Mouse (Mus musculus) layer of hippocampus, postnatal 25 days (tissue): Measurements from ENCODE around the gene Gm6592. TPM values are rescaled to one million over a fixed set of nuclear protein-coding genes. Genes with fewer than 3 reads are reported as not detected.
"Not testable (repeated sequence)": the region's sequence is repeated elsewhere in the genome, so short reads cannot be mapped to it uniquely, and the experiment has no call there.

Source experiments
- DNase-seq, 2 experiments: peaks; one replicate each; pipeline ENCODE4 v3.0.0; 2022; ENCODE audit warnings: mixed read lengths in 2 of 2, low spot score in 1 of 2; ENCODE audit errors: extremely low spot score in 1 of 2
- total RNA-seq, 2 experiments: library from RNA; stranded (reverse); gene quantifications; 2 replicates each; pipeline ENCODE4 v1.2.3; 2021

Gene Gm6592
- total RNA-seq = not detected

DNA sequence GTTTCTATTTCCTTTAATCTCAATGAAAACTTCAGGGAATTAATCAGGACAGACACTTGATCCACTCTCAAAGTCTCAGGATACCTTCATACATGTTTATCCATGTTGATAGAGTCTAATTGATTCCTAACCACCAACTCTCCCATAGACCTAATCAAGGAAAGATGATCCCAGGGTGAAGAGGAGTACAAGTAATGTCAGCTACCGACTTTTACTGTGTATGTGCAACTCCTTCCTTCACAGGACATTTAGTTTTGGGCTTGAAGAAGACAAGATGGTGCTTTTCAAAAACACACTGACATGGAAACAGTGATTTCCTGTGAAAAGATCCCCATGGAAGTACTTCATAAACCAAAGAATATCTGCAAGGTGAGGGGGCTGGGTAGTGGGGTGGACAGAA lies at the start of gene Gm6592:
Gene Gm6592, plus strand, starts transcription at position 301 of the 400 bp plus-strand sequence.
- no peak for DNase-seq

DNA sequence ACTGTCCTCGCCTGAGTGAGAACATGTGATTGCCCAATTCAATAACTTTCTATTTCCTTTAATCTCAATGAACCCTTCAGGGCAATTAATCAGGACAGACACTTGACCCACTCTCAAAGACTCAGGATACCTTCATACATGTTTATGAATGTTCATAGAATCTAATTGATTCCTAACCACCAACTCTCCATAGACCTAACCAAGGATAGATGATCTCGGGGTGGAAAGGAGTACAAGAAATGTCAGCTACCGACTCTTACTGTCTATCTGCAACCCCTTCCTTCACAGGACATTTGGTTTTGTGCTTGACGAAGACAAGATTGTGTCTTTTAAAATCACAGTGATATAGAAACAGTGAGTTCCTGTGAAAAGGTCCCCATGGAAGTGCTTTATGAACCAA lies 40.4 kb upstream of the Gm6592 start, which contains the start of gene Ssxb5:
Gene Ssxb5, plus strand, starts transcription at position 301 of the 400 bp plus-strand sequence.
- DNase-seq = not testable (repeated sequence)

DNA sequence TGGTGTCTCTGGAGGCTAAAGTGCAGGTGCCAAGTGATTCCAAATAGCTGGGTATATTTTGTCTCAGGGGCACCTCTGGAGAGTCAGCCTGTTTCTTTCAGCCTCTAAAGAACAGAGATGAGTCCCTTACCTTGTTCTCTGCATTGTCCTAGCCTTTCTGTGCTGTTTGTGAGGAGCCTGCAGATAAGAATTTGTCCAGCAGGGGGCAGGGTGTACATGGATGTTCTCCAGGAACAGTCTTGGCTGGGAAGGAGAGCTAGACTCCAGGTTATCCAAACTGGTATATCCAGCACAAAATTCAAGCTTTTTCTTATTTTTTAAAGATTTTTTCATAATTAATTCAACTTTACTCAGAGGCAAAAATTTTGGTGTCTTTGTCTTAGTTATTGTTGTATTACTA lies 11.8 kb upstream of the Gm6592 start:
- DNase-seq = peak; percentile 33 to 74

DNA sequence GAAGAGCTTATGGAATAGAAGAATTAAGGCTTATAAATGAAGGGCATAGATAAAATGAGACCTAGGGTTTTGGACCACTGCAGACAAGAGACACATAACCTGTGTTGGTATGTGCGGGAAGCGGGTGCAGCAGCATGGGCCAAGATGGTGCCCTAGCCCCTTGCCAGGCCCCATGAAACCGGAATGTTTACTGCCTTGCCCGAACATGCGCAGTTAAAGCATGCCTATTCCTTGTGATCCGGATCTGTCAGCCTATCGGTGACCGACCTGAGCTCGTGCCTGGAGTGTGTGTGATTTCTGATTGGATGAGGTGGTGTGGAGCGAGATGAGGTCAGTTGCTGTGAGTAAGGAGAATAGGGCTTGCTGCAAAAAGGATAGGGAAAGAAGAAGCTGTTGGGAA lies 8.7 kb downstream of the Gm6592 start:
- DNase-seq = no peak

DNA sequence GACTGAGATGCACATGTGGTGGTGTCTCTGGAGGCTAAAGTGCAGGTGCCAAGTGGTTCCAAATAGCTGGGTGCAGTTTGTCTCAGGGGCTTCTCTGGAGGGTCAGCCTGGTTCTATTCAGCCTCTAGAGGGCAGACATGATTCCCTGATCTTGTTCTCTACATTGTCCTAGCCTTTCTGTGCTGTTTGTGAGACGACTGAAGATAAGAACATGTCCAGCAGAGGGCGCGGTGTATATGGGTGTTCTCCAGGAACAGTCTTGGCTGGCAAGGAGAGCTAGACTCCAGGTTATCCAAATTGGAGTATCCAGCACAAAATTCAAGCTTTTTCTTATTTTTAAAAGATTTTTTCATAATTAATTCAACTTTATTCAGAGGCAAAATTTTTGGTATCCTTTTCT lies 20.5 kb downstream of the Gm6592 start:
- DNase-seq = peak; percentile 31 to 74

DNA sequence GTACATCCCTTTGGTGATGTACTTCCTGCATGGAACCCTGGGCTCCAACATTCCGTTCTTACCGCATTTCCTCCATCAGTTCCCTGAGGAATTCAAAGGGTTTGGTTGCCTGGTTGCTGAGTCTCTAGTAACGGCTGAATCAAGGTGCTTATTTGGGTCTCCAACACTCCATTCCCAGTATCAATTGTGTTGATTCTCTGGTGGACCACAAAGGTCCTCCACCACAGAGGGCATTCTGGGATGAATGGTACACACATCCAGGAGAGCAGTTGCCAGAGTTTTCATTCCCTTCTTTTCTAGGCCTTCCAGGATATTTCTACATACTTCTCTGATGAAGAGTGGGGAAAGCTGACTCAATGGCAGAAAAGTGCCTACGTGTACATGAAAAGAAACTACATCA lies 30.2 kb downstream of the Gm6592 start, which contains the start of gene Gm5751:
Gene Gm5751, plus strand, starts transcription at position 301 of the 400 bp plus-strand sequence.
- DNase-seq = not testable (repeated sequence)

DNA sequence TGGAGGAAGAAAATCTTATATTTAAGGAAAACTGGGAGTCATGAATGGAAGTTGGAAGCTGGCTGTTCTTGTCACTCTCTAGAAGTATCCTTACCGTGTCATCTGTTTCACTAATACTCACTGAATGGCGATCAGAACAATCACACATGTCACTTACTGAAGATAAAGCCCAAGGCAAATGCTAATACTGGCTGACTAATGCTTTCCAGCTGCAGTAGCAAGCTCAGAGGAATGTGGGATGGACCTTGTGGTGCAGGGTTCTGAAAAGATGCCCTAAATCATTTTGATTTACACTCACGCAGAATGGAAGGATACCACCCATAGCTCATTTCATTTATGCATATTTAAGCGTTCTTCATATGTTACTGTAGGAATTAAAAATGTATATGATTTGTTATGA lies 40.5 kb downstream of the Gm6592 start:
- DNase-seq = no peak

DNA sequence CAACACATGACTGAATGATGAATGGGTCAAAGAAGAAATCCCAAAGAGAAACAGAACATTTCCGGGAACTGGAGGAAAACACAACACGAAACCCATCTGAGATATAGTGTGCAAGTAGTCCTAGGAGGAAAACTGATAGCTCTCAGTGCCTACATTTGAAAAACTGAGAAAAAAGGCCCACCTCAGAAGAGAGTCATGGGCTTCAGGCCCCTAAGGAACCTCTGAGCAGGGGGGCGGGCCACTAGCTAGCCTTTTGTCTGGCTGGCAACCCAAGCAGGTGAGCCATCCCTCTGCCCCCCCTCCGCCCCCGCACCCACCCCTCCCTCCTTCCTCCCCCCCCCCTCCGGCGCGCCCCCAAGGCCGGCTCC lies 48.2 kb downstream of the Gm6592 start:
- no peak for DNase-seq

DNA sequence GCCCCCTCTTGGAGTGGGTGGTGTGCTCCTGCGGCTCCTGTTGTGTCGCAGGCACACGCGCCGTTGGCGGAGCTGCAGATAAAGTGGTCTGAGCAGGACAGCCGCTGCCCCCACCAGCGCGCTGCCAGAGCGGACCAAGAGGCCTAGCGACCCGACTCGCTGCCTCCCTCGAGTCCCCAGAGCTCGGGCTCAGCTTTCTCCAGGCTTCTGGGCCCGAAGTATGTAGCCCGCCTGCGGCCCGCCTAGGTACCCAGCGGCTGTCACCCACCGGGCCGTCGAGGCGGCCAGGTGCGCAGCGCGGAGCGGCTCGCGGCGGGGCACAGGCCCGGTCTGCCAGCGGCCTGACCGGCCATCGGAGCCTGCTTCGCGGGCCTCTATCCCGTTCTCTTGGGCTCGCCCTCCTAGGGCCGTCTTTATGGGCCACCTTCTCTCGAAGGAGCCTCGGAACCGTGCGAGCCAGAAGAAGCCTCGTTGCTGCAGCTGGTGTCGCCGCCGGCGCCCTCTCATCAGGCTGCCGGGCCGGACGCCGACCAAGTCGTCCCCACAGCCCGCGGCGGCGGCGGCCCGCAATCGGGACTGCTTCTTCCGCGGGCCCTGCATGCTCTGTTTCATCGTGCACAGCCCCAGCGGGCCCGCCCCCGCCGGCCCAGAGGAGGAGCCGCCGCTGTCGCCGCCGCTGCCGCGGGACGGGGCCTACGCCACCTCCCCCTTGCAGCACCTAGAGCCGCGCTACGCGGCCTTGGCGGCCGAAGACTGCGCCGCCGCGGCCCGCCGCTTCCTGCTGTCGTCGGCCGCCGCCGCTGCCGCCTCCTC lies 48.8 kb downstream of the Gm6592 start, which contains the start of gene B630019K06Rik:
Gene B630019K06Rik, plus strand, starts transcription at position 40 of the 813 bp plus-strand sequence.
- peak; percentile 36 to 58 for DNase-seq

DNA sequence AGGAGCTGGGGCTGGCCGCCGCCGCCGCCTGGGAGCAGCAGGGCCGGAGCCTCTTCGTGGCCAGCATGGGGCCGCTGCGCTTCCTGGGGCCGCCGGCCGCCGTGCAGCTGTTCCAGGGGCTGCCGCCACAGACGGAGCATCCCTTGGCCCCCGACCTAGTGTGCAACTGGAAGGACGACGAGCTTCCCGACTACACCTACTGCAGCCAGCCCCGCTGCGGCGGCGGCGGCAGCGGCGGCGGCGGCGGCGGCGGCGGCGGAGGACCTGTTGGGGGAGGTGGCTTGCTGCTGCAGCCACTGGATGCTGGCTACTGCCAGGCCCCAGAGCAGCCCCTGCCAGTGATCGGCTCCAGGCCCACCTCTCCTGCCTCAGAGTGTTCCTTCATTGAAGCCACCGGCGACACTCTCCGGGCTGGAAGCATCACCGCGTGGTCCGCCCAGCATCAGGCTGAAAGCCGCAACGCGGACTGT lies 49.4 kb downstream of the Gm6592 start:
- peak; percentile 5 to 17 for DNase-seq

Other genes starting within 250 kb of the Gm6592 start
- not detected for gene Ssxb8, start 153.2 kb upstream of the Gm6592 start, total RNA-seq
- not detected for gene Ssx9, start 95.6 kb upstream of the Gm6592 start, total RNA-seq
- gene Ssxb5, start 40.3 kb upstream of the Gm6592 start, total RNA-seq = not detected
- gene Gm5751, start 30.3 kb downstream of the Gm6592 start, total RNA-seq = not detected
- 10 to 100 TPM; 27.5 to 33.7 TPM for gene B630019K06Rik, start 48.4 kb downstream of the Gm6592 start, total RNA-seq
- not detected for gene Fthl17b, start 119.0 kb downstream of the Gm6592 start, total RNA-seq
- gene Fthl17c, start 132.6 kb downstream of the Gm6592 start, total RNA-seq = not detected
- not detected for gene Fthl17d, start 142.8 kb downstream of the Gm6592 start, total RNA-seq
- gene Fthl17e, start 189.5 kb downstream of the Gm6592 start, total RNA-seq = not detected
- not detected for gene Fthl17f, start 219.0 kb downstream of the Gm6592 start, total RNA-seq